Mouse (Mus musculus): ENCODE results near the gene Hcn3. TPM values are rescaled to one million over a fixed set of nuclear protein-coding genes. Genes with fewer than 3 reads are reported as not detected.
"Not testable (repeated sequence)": the region's sequence is repeated elsewhere in the genome, so short reads cannot be mapped to it uniquely, and the experiment has no call there.

The Hcn3 gene
- total RNA-seq, 2 experiments from 2014 or later, result 10.2 to 13.3 TPM

DNA sequence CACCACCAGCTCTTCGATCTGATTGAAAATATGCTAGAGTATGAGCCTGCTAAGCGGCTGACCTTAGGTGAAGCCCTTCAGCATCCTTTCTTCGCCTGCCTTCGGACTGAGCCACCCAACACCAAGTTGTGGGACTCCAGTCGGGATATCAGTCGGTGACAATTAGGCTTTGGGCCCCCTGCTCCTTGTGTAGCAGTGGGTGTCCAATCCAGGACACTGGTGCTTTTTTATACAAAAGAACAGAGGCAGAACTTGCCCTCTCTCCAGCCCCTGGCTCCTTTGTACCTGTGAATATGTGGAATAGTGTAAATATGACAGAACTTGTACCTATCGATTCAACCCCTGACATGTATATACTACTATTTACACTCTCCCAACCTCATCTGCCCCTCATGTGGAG is 16.4 kb upstream of the Hcn3 start:
- TF ChIP-seq CTCF (conservative IDR thresholded peaks at IDR 0.05), result no peak
- no peak for DNase-seq (ENCODE audit: low spot score in 2 of 2)
- H3K4me3 ChIP-seq, result no peak overlapping the region
- no peak overlapping the region for H3K27ac ChIP-seq

DNA sequence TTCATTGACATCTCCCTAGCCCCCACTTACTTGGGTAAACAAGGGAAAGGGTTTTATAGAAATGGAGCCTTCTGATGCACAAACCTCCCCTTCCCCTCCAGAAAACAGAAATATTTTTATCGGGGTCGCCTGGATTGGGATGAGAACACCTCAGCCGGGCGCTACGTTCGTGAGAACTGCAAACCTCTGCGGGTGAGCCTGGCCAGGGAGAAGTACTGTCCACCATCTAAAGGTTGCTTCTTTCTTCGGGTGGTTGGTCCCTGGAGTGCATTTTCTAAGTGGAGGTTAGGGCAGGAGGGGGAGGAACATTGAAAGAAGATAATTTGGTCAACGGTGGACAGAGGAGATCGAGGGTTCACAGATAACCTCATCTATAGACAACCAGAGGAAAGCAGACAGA is 15.5 kb upstream of the Hcn3 start:
- Histone ChIP-seq H3K27ac (no peak overlapping the region), H3K4me3 (no peak overlapping the region)
- DNase-seq (ENCODE audit: low spot score in 2 of 2), result no peak
- TF ChIP-seq CTCF (conservative IDR thresholded peaks at IDR 0.05), result no peak

DNA sequence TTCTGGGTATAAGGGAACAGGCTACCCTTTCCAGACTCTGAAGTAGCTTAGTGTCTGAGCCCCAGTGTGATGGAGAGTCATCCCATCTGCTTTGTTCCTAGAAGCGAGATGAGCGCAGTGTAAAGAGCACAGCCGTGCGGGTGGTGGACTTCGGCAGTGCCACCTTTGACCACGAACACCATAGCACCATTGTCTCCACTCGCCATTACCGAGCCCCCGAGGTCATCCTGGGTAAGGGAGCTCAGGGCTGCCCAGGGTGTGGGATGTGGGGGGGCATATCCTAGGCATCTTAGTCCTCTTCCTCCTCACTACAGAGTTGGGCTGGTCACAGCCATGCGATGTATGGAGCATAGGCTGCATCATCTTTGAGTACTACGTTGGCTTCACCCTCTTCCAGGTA is 14.8 kb upstream of the Hcn3 start:
- no peak for TF ChIP-seq CTCF (conservative IDR thresholded peaks at IDR 0.05)
- DNase-seq (ENCODE audit: low spot score in 2 of 2), result no peak
- H3K4me3 ChIP-seq, result no peak overlapping the region
- H3K27ac ChIP-seq, result no peak overlapping the region

DNA sequence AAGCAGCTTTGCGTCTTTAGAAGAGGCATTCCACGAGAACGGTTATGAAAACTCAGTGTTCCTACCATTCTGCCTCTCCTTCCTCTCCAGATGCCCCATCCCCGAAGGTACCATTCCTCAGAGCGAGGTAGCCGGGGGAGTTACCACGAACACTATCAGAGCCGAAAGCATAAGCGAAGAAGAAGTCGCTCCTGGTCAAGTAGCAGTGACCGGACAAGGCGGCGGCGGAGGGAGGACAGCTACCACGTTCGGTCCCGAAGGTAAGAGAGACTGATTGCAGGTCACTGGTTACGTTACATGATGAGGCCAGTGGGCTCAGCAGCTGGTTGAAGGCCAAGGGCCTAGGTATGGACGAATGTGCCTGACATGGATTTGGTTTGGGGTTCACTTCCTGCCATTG is 6.9 kb upstream of the Hcn3 start:
- Histone ChIP-seq H3K27ac (no peak overlapping the region), H3K4me3 (no peak overlapping the region)
- TF ChIP-seq CTCF (conservative IDR thresholded peaks at IDR 0.05), result no peak

DNA sequence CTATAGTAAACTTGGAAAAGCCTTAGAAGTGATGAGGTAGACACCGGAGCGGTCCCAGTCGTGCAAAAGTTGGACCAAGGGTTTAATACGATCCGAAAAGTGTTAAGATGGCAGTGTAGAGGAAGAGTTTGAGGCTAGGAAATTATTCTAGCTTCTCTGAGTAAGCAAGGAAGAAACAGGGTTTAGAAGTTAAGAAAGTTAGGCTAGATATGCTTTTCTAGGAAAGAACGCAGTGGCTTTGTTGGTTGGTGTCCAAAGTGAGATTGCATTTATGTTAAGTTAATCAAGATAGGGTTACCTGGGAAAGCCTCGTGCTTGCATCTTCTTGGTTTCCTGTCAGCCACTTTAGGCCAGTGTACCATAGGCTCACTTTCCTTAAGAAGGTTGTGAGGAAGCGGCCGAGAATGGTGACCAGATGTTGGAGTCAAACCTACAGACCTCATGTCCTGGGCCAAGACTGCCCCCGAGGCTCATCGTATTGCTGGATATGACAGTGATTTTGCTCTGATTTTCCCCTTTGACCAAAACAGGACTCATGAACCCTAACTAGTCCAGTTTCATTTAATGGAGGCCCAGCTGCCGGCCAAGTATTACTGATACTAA is 5.4 kb upstream of the Hcn3 start:
- DNase-seq (ENCODE audit: low spot score in 2 of 2), result no peak
- peak overlapping the region; percentile 95 for H3K27ac ChIP-seq
- no peak for TF ChIP-seq CTCF (conservative IDR thresholded peaks at IDR 0.05)
- peak overlapping the region; percentile 84 for H3K4me3 ChIP-seq

More for the DNA sequence above, 6.9 kb upstream of the Hcn3 start:
- DNase-seq (ENCODE audit: low spot score in 2 of 2), result no peak

DNA sequence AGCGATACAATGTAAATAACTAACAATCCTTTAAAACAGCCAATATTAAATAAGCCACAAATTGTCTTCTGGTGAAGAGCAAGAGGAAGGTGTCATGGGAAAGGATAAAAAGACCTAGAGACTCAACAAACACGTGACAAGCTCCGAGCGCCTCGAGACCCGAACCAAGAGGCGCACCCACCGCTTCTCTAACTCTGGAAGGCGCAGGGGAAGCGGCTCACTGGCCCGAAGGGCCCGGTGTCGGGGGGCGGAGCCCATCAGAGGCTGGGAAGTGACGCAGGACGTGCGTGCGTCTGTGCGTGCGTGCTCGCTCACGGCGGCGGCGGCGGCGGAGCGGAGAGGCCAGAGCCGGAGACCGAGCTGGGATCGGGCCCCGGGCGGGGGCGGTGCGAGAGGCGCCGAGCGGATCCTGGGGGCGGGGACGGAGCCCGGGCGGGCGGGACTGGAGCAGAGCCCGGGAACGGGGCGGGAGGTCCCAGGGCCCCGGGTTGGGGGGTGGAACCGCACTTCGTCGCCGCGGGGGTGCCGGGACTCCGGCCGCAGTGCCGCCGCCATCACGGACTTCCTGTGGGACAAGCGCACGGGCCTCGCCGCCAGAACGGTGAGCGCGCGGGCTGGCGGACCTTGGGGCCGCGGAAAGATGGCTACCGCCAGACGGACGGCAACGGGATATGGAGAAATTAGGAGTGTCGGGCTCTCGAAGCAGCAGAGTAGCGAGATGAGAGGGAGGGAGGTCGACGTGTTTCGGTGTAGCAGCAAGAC is 4.7 kb upstream of the Hcn3 start, which contains the start of gene Clk2:
Gene Clk2, plus strand, starts transcription at position 290 of the 762 bp plus-strand sequence.
- Histone ChIP-seq H3K27ac (peak within 1 kb of the TSS; percentile 95), H3K4me3 (peak within 1 kb of the TSS; percentile 84)
- TF ChIP-seq CTCF (conservative IDR thresholded peaks at IDR 0.05), result no peak
- peak; percentile 94 for DNase-seq (ENCODE audit: low spot score in 2 of 2)

DNA sequence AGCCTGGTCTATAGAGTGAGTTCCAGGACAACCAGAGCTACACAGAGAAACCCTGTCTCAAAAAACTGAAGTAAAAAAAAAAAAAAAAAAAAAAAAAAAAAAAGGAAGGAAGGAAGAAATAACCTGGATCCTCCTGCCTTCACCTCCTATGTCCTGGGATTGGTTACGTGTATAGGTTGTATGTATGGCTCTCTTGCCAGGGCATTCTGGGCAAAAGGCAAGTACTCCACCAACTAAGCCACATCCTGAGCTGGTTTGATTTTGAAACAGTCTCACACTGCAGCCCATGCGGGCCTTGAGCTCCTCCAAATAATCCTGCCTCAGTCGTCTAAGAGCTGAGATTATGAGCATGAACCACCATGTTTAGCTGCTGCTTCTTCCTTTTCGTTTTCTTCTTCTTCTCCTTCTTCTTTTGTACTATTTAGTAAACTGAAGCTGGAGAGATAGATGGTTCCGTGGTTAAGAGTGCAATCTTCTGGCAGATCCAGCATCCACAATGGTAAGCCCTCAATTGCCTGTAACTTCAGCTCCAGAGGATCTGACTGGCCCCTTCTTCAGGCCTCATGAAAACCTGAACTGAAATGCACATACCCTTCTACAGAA is 3.7 kb upstream of the Hcn3 start:
- Histone ChIP-seq H3K27ac (peak overlapping the region; percentile 95), H3K4me3 (peak overlapping the region; percentile 84)
- DNase-seq (ENCODE audit: low spot score in 2 of 2), result no peak
- no peak for TF ChIP-seq CTCF (conservative IDR thresholded peaks at IDR 0.05)

DNA sequence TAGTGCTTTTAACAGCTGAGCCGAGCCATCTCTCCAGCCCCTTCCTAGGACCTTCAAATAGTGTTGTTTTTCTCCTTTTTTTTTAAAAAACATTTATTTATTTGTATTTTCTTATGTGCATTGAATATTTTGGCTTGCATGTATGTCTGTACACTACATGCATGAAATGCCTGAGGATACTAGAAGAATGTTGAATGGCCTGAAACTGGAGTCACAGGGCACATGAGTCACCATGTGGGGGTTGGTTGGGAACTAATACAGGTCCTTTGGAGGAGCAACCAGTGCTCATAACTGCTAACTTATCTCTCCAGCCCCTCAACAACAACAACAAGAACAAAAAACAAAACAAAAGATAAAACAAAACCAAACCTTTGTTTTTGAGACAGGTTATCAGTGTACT is 3.1 kb upstream of the Hcn3 start:
- no peak for TF ChIP-seq CTCF (conservative IDR thresholded peaks at IDR 0.05)
- H3K27ac ChIP-seq, result no peak overlapping the region
- H3K4me3 ChIP-seq, result no peak overlapping the region
- DNase-seq (ENCODE audit: low spot score in 2 of 2), result no peak

DNA sequence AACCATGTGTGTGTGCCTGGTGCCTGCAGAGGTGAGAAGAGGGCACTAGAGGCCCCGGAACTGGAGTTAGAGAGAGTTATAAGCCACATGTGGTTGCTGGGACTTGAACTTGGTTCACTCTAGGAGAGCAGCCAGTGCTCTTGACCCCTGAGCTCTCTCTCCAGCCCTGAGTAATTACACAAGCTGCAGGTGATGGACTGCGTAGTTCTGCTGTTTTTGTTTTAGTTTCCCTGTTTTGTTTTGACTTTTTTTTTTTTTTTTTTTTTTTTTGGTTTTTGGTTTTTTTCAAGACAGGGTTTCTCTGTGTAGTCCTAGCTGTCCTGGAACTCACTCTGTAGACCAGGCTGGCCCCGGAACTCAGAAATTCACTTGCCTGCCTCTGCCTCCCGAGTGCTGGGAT is 1.8 kb upstream of the Hcn3 start:
- H3K27ac ChIP-seq, result no peak overlapping the region
- DNase-seq (ENCODE audit: low spot score in 2 of 2), result no peak
- H3K4me3 ChIP-seq, result no peak overlapping the region
- TF ChIP-seq CTCF (conservative IDR thresholded peaks at IDR 0.05), result no peak

DNA sequence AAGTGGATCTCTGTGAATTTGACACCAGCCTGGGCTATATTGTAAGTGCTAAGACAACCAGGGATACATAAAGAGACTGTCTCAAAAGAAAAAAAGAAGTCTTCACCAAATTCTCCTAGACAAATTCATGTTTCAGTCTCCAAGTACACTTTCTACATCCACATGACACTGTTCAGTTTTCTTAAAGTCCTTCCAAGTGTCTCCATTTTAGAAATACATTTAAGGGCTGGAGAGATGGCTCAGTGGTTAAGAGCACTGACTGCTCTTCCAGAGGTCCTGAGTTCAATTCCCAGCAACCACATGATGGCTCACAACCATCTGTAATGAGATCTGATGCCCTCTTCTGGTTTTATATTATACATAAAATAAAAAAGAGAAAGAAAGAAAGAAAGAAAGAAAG is 1.2 kb upstream of the Hcn3 start:
- H3K4me3 ChIP-seq; DNase-seq (ENCODE audit: low spot score in 2 of 2); H3K27ac ChIP-seq: not testable (repeated sequence)

DNA sequence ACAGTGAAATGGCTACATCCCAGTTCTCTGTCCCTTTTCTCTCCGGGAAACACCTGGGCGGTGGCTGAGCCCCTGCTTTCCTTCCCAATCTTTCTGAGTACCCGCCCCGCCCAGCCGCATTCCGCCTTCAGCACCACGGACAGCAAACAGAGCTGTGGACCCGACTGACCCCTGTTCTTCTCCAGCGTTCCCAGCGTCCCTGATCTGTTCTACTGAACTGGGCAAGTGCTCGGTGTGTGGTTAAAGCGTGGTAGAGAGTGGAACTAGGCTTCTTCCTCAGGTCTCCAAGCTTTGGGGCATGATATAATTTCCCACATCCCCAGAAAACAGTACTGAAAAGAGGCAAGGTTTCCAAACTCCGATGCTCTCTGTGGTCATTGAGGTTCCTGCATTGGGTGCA is 785 bp downstream of the Hcn3 start:
- DNase-seq (ENCODE audit: low spot score in 2 of 2), result no peak

DNA sequence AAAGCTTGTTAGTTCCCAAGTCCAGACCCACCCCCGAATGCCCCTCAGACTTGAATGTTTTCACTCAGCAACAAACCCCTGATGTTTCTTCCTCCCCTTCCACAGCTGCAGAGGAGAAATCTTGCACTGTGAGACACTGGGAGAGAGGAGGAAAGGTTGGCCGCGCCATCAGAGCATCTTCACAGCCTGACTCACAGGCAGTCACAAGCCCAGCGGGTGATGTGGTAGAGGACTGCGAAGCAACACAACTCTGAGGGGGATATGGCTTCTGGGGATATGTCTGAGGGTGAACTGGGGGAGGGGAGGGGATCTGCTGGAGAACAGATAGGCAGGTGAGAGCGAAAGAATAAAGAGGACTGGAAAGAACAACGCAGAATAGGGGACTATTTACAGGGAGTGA is 1.3 kb downstream of the Hcn3 start:
- no peak for TF ChIP-seq CTCF (conservative IDR thresholded peaks at IDR 0.05)
- Histone ChIP-seq H3K27ac (no peak overlapping the region), H3K4me3 (no peak overlapping the region; the same call in 1 of the 2 replicates)
- no peak for DNase-seq (ENCODE audit: low spot score in 2 of 2)

More for the DNA sequence above, 785 bp downstream of the Hcn3 start:
- Histone ChIP-seq H3K4me3 (peak overlapping the region; percentile 62), H3K27ac (no peak overlapping the region)
- TF ChIP-seq CTCF (conservative IDR thresholded peaks at IDR 0.05), result no peak

DNA sequence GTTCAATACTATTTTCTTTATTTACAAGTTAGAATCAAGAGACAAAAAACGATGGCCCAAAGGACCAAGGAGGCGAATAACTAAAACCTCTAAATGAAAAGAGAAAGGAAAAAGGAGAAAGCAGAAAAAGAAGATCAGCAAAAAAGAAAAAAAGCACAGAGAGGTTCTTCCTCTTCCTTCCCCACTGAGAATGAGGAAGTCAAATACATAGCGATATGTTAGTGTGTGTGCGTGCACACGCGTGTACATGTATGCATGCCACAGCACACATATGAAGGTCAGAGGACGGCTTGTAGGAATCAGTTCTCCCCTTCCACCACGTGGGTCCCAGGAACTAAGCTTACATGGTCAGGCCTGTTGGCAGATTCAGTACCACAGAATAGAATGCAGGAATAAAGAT is 3.0 kb downstream of the Hcn3 start:
- no peak for DNase-seq (ENCODE audit: low spot score in 2 of 2)
- no peak for TF ChIP-seq CTCF (conservative IDR thresholded peaks at IDR 0.05)
- Histone ChIP-seq H3K27ac (no peak overlapping the region), H3K4me3 (no peak overlapping the region)

Measured in layer of hippocampus, adult 2 months (tissue).